Mouse (Mus musculus): Measurements from ENCODE around the gene Aff4. TPM values are rescaled to one million over a fixed set of nuclear protein-coding genes. Genes with fewer than 3 reads are reported as not detected.
A peak's percentile ranks its signal among the peaks of the same experiment; 100 is the strongest.

The Aff4 gene
- total RNA-seq, 1 experiment = 97.2 TPM

- no peak overlapping the region for H3K27ac ChIP-seq (ENCODE audit: insufficient read depth, low read depth, low read length, poor library complexity, severe bottlenecking)
- DNase-seq (ENCODE audit: low read depth, low spot score) = no peak
- peak overlapping the region; percentile 77 to 91 for H3K4me3 ChIP-seq (ENCODE audit: insufficient read depth in 1 of 2, low read depth in 1 of 2, low read length in 2 of 2, poor library complexity in 1 of 2, severe bottlenecking in 1 of 2)
- TF ChIP-seq ZNF384 (IDR thresholded peaks at IDR 0.05; ENCODE audit: low read depth, low read length) (0 out of 2 replicates have a peak, but pooled peaks have one; percentile 23), MAFK (IDR thresholded peaks at IDR 0.05; ENCODE audit: insufficient read depth, low read depth, low read length) (no peak)
- peaks cover 0 to 1% of the 10 kb centered on the region in 2 experiments; a peak in 2 of 4 replicates for H3K4me1 ChIP-seq (ENCODE audit: control insufficient read depth in 2 of 2, insufficient read depth in 2 of 2, low read length in 2 of 2, poor library complexity in 1 of 2)
- in situ Hi-C loops (cut with MboI; ENCODE audit: low sequenced_read_pairs in 2 of 2, unreplicated experiment in 2 of 2) = no loop called here
- H3K36me3 ChIP-seq (ENCODE audit: control insufficient read depth, insufficient read depth, low read length, poor library complexity, severe bottlenecking) = peaks cover 5% of the 10 kb centered on the region
- H3K9ac ChIP-seq (ENCODE audit: insufficient read depth, low read depth, low read length, poor library complexity, severe bottlenecking) = peak overlapping the region; percentile 97
- H3K9me3 ChIP-seq (ENCODE audit: control insufficient read depth, insufficient read depth, low read depth, low read length) = no peaks in the 10 kb centered on the region
Measured at GRCm38 (mm10) chr11:53429182-53429581, 78.5 kb downstream of the Aff4 start.

GRCm38 (mm10) chr11:53430300-53430669 is 79.7 kb downstream of the Aff4 start:
- in situ Hi-C loops (cut with MboI; ENCODE audit: low sequenced_read_pairs in 2 of 2, unreplicated experiment in 2 of 2) = no loop called here
- Histone ChIP-seq H3K36me3 (ENCODE audit: control insufficient read depth, insufficient read depth, low read length, poor library complexity, severe bottlenecking) (peaks cover 5% of the 10 kb centered on the region), H3K9me3 (ENCODE audit: control insufficient read depth, insufficient read depth, low read depth, low read length) (no peaks in the 10 kb centered on the region), H3K27ac (ENCODE audit: insufficient read depth, low read depth, low read length, poor library complexity, severe bottlenecking) (peak overlapping the region; percentile 86), H3K9ac (ENCODE audit: insufficient read depth, low read depth, low read length, poor library complexity, severe bottlenecking) (peak overlapping the region; percentile 97), H3K4me1 (ENCODE audit: control insufficient read depth in 2 of 2, insufficient read depth in 2 of 2, low read length in 2 of 2, poor library complexity in 1 of 2) (peaks cover 0 to 4% of the 10 kb centered on the region in 2 experiments; a peak in 2 of 4 replicates), H3K4me3 (ENCODE audit: insufficient read depth in 1 of 2, low read depth in 1 of 2, low read length in 2 of 2, poor library complexity in 1 of 2, severe bottlenecking in 1 of 2) (peak overlapping the region; percentile 77 to 91)
- no peak for TF ChIP-seq HCFC1 (IDR thresholded peaks at IDR 0.05; ENCODE audit: borderline replicate concordance, insufficient read depth, low read length)
- TF ChIP-seq CHD2 (IDR thresholded peaks at IDR 0.05; ENCODE audit: low read depth, low read length) = no peak
- no peak for TF ChIP-seq ZC3H11A (IDR thresholded peaks at IDR 0.05; ENCODE audit: borderline replicate concordance, low read depth, low read length)
- TF ChIP-seq MAFK (IDR thresholded peaks at IDR 0.05; ENCODE audit: insufficient read depth, low read depth, low read length) = no peak
- TF ChIP-seq ZNF384 (IDR thresholded peaks at IDR 0.05; ENCODE audit: low read depth, low read length) = no peak
- DNase-seq (ENCODE audit: low read depth, low spot score) = no peak

- Histone ChIP-seq H3K27ac (ENCODE audit: insufficient read depth, low read depth, low read length, poor library complexity, severe bottlenecking) (peak within 1 kb of the TSS; percentile 86), H3K36me3 (ENCODE audit: control insufficient read depth, insufficient read depth, low read length, poor library complexity, severe bottlenecking) (peaks cover 5% of the 10 kb centered on the region), H3K4me1 (ENCODE audit: control insufficient read depth in 2 of 2, insufficient read depth in 2 of 2, low read length in 2 of 2, poor library complexity in 1 of 2) (peaks cover 0 to 5% of the 10 kb centered on the region in 2 experiments; a peak in 3 of 4 replicates), H3K9me3 (ENCODE audit: control insufficient read depth, insufficient read depth, low read depth, low read length) (no peaks in the 10 kb centered on the region), H3K4me3 (ENCODE audit: insufficient read depth in 1 of 2, low read depth in 1 of 2, low read length in 2 of 2, poor library complexity in 1 of 2, severe bottlenecking in 1 of 2) (peak within 1 kb of the TSS; percentile 77 to 91), H3K9ac (ENCODE audit: insufficient read depth, low read depth, low read length, poor library complexity, severe bottlenecking) (peak within 1 kb of the TSS; percentile 97)
- TF ChIP-seq ZC3H11A (IDR thresholded peaks at IDR 0.05; ENCODE audit: borderline replicate concordance, low read depth, low read length) (no peak), MAFK (IDR thresholded peaks at IDR 0.05; ENCODE audit: insufficient read depth, low read depth, low read length) (no peak), ZNF384 (IDR thresholded peaks at IDR 0.05; ENCODE audit: low read depth, low read length) (peak; percentile 97), CHD2 (IDR thresholded peaks at IDR 0.05; ENCODE audit: low read depth, low read length) (no peak), HCFC1 (IDR thresholded peaks at IDR 0.05; ENCODE audit: borderline replicate concordance, insufficient read depth, low read length) (peak; percentile 71; the same call in 1 of the 2 replicates)
- peak; percentile 100 for DNase-seq (ENCODE audit: low read depth, low spot score)
- in situ Hi-C loops (cut with MboI; ENCODE audit: low sequenced_read_pairs in 2 of 2, unreplicated experiment in 2 of 2) = no loop called here
Measured at GRCm38 (mm10) chr11:53430670-53431346, 80.2 kb downstream of the Aff4 start, which contains the start of the genes Uqcrq and Gdf9. Gene Uqcrq (minus strand): TSS chr11:53430831. Gene Gdf9 (plus strand): TSS chr11:53431023.

- peak overlapping the region; percentile 46 to 72 for H3K4me3 ChIP-seq (ENCODE audit: insufficient read depth in 1 of 2, low read depth in 1 of 2, low read length in 2 of 2, poor library complexity in 1 of 2, severe bottlenecking in 1 of 2)
- DNase-seq (ENCODE audit: low read depth, low spot score) = no peak
- no peaks in the 10 kb centered on the region for H3K9me3 ChIP-seq (ENCODE audit: control insufficient read depth, insufficient read depth, low read depth, low read length)
- H3K27ac ChIP-seq (ENCODE audit: insufficient read depth, low read depth, low read length, poor library complexity, severe bottlenecking) = no peak overlapping the region; the same call in 1 of the 2 replicates
- no peak for TF ChIP-seq HCFC1 (IDR thresholded peaks at IDR 0.05; ENCODE audit: borderline replicate concordance, insufficient read depth, low read length)
- TF ChIP-seq CHD2 (IDR thresholded peaks at IDR 0.05; ENCODE audit: low read depth, low read length) = no peak
- TF ChIP-seq MAFK (IDR thresholded peaks at IDR 0.05; ENCODE audit: insufficient read depth, low read depth, low read length) = no peak
- TF ChIP-seq ZNF384 (IDR thresholded peaks at IDR 0.05; ENCODE audit: low read depth, low read length) = no peak
- TF ChIP-seq ZC3H11A (IDR thresholded peaks at IDR 0.05; ENCODE audit: borderline replicate concordance, low read depth, low read length) = no peak
- H3K9ac ChIP-seq (ENCODE audit: insufficient read depth, low read depth, low read length, poor library complexity, severe bottlenecking) = peak overlapping the region; percentile 0; the same call in 1 of the 2 replicates
- peaks cover 0 to 11% of the 10 kb centered on the region in 2 experiments; a peak in 3 of 4 replicates for H3K4me1 ChIP-seq (ENCODE audit: control insufficient read depth in 2 of 2, insufficient read depth in 2 of 2, low read length in 2 of 2, poor library complexity in 1 of 2)
- in situ Hi-C loops (cut with MboI; ENCODE audit: low sequenced_read_pairs in 2 of 2, unreplicated experiment in 2 of 2) = no loop called here
- peaks cover 5% of the 10 kb centered on the region for H3K36me3 ChIP-seq (ENCODE audit: control insufficient read depth, insufficient read depth, low read length, poor library complexity, severe bottlenecking)
Measured at GRCm38 (mm10) chr11:53431347-53432056, 80.9 kb downstream of the Aff4 start.
